Mouse (Mus musculus): ENCODE measurements around the gene Ly6g5c. TPM values are rescaled to one million over a fixed set of nuclear protein-coding genes. Genes with fewer than 3 reads are reported as not detected.

The Ly6g5c gene
- polyA plus RNA-seq (2016; fragmentation: Nextera tagmentation; extraction: Ambion mirVana) = not detected in 2 replicates

GRCm38 (mm10) chr17:35108097-35108496 lies at the start of gene Ly6g5c:
Gene Ly6g5c (plus strand): TSS chr17:35108279.
- 87% methylated on average over 6 of the region's 6 CpGs for WGBS
- H3K9me3 ChIP-seq (replicated peaks) = no peaks in the 10 kb centered on the region
- no peak within 1 kb of the TSS for H3K4me3 ChIP-seq
- H3K27me3 ChIP-seq (ENCODE audit: low read depth, poor library complexity, severe bottlenecking) = no peaks in the 10 kb centered on the region
- no peak within 1 kb of the TSS for H3K27ac ChIP-seq
- H3K4me1 ChIP-seq = peaks cover 8% of the 10 kb centered on the region; the same call in 1 of the 2 replicates
- peaks cover 13% of the 10 kb centered on the region for H3K36me3 ChIP-seq
- DNase-seq (ENCODE audit: low spot score) = no peak

GRCm38 (mm10) chr17:35058316-35058715 lies 49.8 kb upstream of the Ly6g5c start:
- 61% methylated on average over 9 of the region's 9 CpGs for WGBS
- H3K9me3 ChIP-seq (replicated peaks) = no peaks in the 10 kb centered on the region
- peaks cover 31% of the 10 kb centered on the region for H3K4me1 ChIP-seq
- peaks cover 83% of the 10 kb centered on the region for H3K36me3 ChIP-seq
- no peak for DNase-seq (ENCODE audit: low spot score)
- H3K27ac ChIP-seq = peak overlapping the region; percentile 96
- peak overlapping the region; percentile 78 for H3K4me3 ChIP-seq
- peaks cover 11% of the 10 kb centered on the region for H3K27me3 ChIP-seq (ENCODE audit: low read depth, poor library complexity, severe bottlenecking)

GRCm38 (mm10) chr17:35058911-35059892 lies 48.9 kb upstream of the Ly6g5c start, which contains the start of gene Ddah2:
Gene Ddah2 (plus strand): TSS chr17:35059035.
- Histone ChIP-seq H3K9me3 (replicated peaks) (no peaks in the 10 kb centered on the region), H3K27me3 (ENCODE audit: low read depth, poor library complexity, severe bottlenecking) (peaks cover 20% of the 10 kb centered on the region), H3K4me1 (peaks cover 33% of the 10 kb centered on the region), H3K27ac (peak within 1 kb of the TSS; percentile 96), H3K4me3 (peak within 1 kb of the TSS; percentile 78), H3K36me3 (peaks cover 80% of the 10 kb centered on the region)
- peak; percentile 95 for DNase-seq (ENCODE audit: low spot score)
- under 1% methylated on average over 57 of the region's 57 CpGs for whole genome bisulfite sequencing

GRCm38 (mm10) chr17:35060071-35060470 lies 48.0 kb upstream of the Ly6g5c start:
- Histone ChIP-seq H3K27me3 (ENCODE audit: low read depth, poor library complexity, severe bottlenecking) (peaks cover 27% of the 10 kb centered on the region), H3K4me3 (peak overlapping the region; percentile 78), H3K27ac (peak overlapping the region; percentile 96), H3K36me3 (peaks cover 72% of the 10 kb centered on the region), H3K4me1 (peaks cover 42% of the 10 kb centered on the region), H3K9me3 (replicated peaks) (no peaks in the 10 kb centered on the region)
- no peak for DNase-seq (ENCODE audit: low spot score)
- WGBS = 29% methylated on average over 14 of the region's 14 CpGs

- peaks cover 64% of the 10 kb centered on the region for H3K36me3 ChIP-seq
- peaks cover 49% of the 10 kb centered on the region for H3K4me1 ChIP-seq
These were observed 47.3 kb upstream of the Ly6g5c start for GRCm38 (mm10) chr17:35060737-35061297.

GRCm38 (mm10) chr17:35061299-35061698 lies 46.8 kb upstream of the Ly6g5c start:
- peaks cover 39% of the 10 kb centered on the region for H3K27me3 ChIP-seq (ENCODE audit: low read depth, poor library complexity, severe bottlenecking)
- peaks cover 52% of the 10 kb centered on the region for H3K4me1 ChIP-seq
- no peak for DNase-seq (ENCODE audit: low spot score)
- no peak overlapping the region for H3K27ac ChIP-seq
- H3K9me3 ChIP-seq (replicated peaks) = no peaks in the 10 kb centered on the region
- H3K36me3 ChIP-seq = peaks cover 59% of the 10 kb centered on the region
- peak overlapping the region; percentile 18; the same call in 1 of the 2 replicates for H3K4me3 ChIP-seq
- WGBS = 81% methylated on average over 8 of the region's 8 CpGs

More at GRCm38 (mm10) chr17:35060737-35061297, 47.3 kb upstream of the Ly6g5c start:
- Histone ChIP-seq H3K9me3 (replicated peaks) (no peaks in the 10 kb centered on the region), H3K27me3 (ENCODE audit: low read depth, poor library complexity, severe bottlenecking) (peaks cover 35% of the 10 kb centered on the region), H3K4me3 (peak overlapping the region; percentile 78), H3K27ac (no peak overlapping the region)
- WGBS = 60% methylated on average over 22 of the region's 22 CpGs
- DNase-seq (ENCODE audit: low spot score) = no peak

GRCm38 (mm10) chr17:35063466-35063865 lies 44.6 kb upstream of the Ly6g5c start:
- Histone ChIP-seq H3K36me3 (peaks cover 39% of the 10 kb centered on the region), H3K4me1 (peaks cover 47% of the 10 kb centered on the region), H3K9me3 (replicated peaks) (no peaks in the 10 kb centered on the region), H3K4me3 (no peak overlapping the region), H3K27me3 (ENCODE audit: low read depth, poor library complexity, severe bottlenecking) (peaks cover 61% of the 10 kb centered on the region), H3K27ac (no peak overlapping the region)
- WGBS = 95% methylated on average over 3 of the region's 3 CpGs
- DNase-seq (ENCODE audit: low spot score) = no peak

- H3K4me1 ChIP-seq = peaks cover 44% of the 10 kb centered on the region
- peak overlapping the region; percentile 50 for H3K4me3 ChIP-seq
- H3K27ac ChIP-seq = peak overlapping the region; percentile 21; the same call in 1 of the 2 replicates
- H3K9me3 ChIP-seq (replicated peaks) = no peaks in the 10 kb centered on the region
- peaks cover 67% of the 10 kb centered on the region for H3K27me3 ChIP-seq (ENCODE audit: low read depth, poor library complexity, severe bottlenecking)
- 29% methylated on average over 10 of the region's 10 CpGs for whole genome bisulfite sequencing
- DNase-seq (ENCODE audit: low spot score) = no peak
- H3K36me3 ChIP-seq = peaks cover 39% of the 10 kb centered on the region
These were observed 43.7 kb upstream of the Ly6g5c start for GRCm38 (mm10) chr17:35064378-35064877.

- Histone ChIP-seq H3K27ac (peak within 1 kb of the TSS; percentile 71), H3K4me1 (peaks cover 37% of the 10 kb centered on the region), H3K27me3 (ENCODE audit: low read depth, poor library complexity, severe bottlenecking) (peaks cover 67% of the 10 kb centered on the region), H3K9me3 (replicated peaks) (no peaks in the 10 kb centered on the region), H3K36me3 (peaks cover 36% of the 10 kb centered on the region), H3K4me3 (peak within 1 kb of the TSS; percentile 50)
- DNase-seq (ENCODE audit: low spot score) = peak; percentile 73
- under 1% methylated on average over 48 of the region's 48 CpGs for WGBS
These were observed 42.8 kb upstream of the Ly6g5c start, which contains the start of gene Ly6g6c for GRCm38 (mm10) chr17:35064951-35065947. Gene Ly6g6c (plus strand): TSS chr17:35065388.

- peaks cover 29% of the 10 kb centered on the region for H3K4me1 ChIP-seq
- peaks cover 28% of the 10 kb centered on the region for H3K36me3 ChIP-seq
- no peaks in the 10 kb centered on the region for H3K9me3 ChIP-seq (replicated peaks)
- WGBS = 45% methylated on average over 10 of the region's 10 CpGs
- H3K27ac ChIP-seq = peak within 1 kb of the TSS; percentile 71
- DNase-seq (ENCODE audit: low spot score) = no peak
- H3K27me3 ChIP-seq (ENCODE audit: low read depth, poor library complexity, severe bottlenecking) = peaks cover 67% of the 10 kb centered on the region
- H3K4me3 ChIP-seq = peak within 1 kb of the TSS; percentile 50
These were observed 42.0 kb upstream of the Ly6g5c start, which contains the start of gene Mpig6b for GRCm38 (mm10) chr17:35066084-35066483. Gene Mpig6b (minus strand): TSS chr17:35066184.

GRCm38 (mm10) chr17:35068213-35068914 lies 39.7 kb upstream of the Ly6g5c start:
- H3K27ac ChIP-seq = no peak overlapping the region
- H3K9me3 ChIP-seq (replicated peaks) = no peaks in the 10 kb centered on the region
- no peak for DNase-seq (ENCODE audit: low spot score)
- WGBS = 85% methylated on average over 17 of the region's 17 CpGs
- H3K36me3 ChIP-seq = peaks cover 6% of the 10 kb centered on the region; the same call in 1 of the 2 replicates
- no peak overlapping the region for H3K4me3 ChIP-seq
- H3K27me3 ChIP-seq (ENCODE audit: low read depth, poor library complexity, severe bottlenecking) = peaks cover 56% of the 10 kb centered on the region
- peaks cover 22% of the 10 kb centered on the region for H3K4me1 ChIP-seq
